Mouse (Mus musculus): ENCODE data around the gene Siglec1. TPM values are rescaled to one million over a fixed set of nuclear protein-coding genes. Genes with fewer than 3 reads are reported as not detected.

The Siglec1 gene
- polyA plus RNA-seq, 2 experiments: 0.70 to 0.93 TPM

DNA sequence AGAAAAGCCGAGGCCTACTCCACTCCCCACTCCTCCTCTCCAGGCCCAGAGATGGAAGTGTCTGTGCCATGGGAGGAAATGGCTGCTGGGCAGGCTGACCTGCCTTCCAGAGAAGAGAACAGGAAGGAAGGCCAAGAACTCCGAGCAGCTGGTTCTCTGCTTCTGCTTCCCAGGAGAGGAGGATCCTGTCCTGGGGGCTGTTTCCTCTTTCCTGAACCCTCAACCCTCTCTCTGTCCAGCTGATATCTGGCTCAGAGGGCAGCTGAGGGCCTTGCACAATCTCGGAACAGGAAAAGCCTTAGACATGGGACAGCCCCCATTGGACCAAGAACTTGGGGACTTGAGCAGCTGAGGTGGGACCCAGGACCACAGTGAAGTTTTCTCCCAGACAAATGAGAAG, 4.3 kb upstream of the Siglec1 start:
- no peak overlapping the region for H3K4me3 ChIP-seq (ENCODE audit: insufficient read depth in 1 of 2, low read depth in 2 of 2, low read length in 2 of 2)
- WGBS (ENCODE audit: insufficient replicate concordance): 47% methylated on average over 3 of the region's 3 CpGs
- H3K4me1 ChIP-seq (replicated peaks; ENCODE audit: control insufficient read depth in 2 of 2, insufficient read depth in 2 of 2, low read length in 1 of 2): peaks cover 4 to 7% of the 10 kb centered on the region in 2 experiments
- H3K27me3 ChIP-seq (ENCODE audit: control insufficient read depth, insufficient read depth, low read length): no peaks in the 10 kb centered on the region
- ATAC-seq (ENCODE audit: insufficient read depth) (no peak), DNase-seq (ENCODE audit: low read depth in 3 of 3, low spot score in 3 of 3) (no peak)
- H3K9me3 ChIP-seq (ENCODE audit: control insufficient read depth, low read length): no peaks in the 10 kb centered on the region
- H3K36me3 ChIP-seq (replicated peaks; ENCODE audit: control insufficient read depth, insufficient read depth, low read depth): no peaks in the 10 kb centered on the region
- H3K9ac ChIP-seq (replicated peaks): no peak overlapping the region
- H3K27ac ChIP-seq: no peak overlapping the region
- TF ChIP-seq CTCF (IDR thresholded peaks at IDR 0.05; ENCODE audit: low read depth) (no peak), EP300 (IDR thresholded peaks at IDR 0.05; ENCODE audit: low read depth) (no peak)
- H3K4me2 ChIP-seq (ENCODE audit: low read depth): no peak overlapping the region

DNA sequence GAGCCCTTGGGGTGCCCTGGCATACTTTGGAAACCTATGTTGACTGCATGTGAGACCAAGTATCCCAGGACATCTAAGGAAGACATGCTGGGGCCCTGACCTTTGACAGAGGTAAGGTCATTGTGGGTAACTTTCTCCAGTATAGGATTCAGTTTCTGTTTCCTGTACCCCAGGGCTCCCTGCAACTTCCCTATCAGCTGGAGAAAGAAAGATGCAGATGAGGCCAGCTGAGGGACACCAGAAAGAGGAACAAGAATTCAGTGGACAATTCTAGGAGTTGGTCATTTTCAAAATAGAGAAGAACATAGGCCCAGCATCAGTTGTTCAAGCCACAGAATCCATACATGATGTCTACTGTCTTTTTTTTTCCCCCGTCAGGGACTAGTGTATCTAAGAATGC, 3.1 kb upstream of the Siglec1 start:
- Histone ChIP-seq H3K27ac (no peak overlapping the region), H3K27me3 (ENCODE audit: control insufficient read depth, insufficient read depth, low read length) (no peaks in the 10 kb centered on the region), H3K36me3 (replicated peaks; ENCODE audit: control insufficient read depth, insufficient read depth, low read depth) (no peaks in the 10 kb centered on the region), H3K4me1 (replicated peaks; ENCODE audit: control insufficient read depth in 2 of 2, insufficient read depth in 2 of 2, low read length in 1 of 2) (0 out of 4 replicates have a peak, but pooled peaks cover 0 to 3% of the 10 kb centered on the region in 2 experiments), H3K9me3 (ENCODE audit: control insufficient read depth, low read length) (no peaks in the 10 kb centered on the region), H3K9ac (replicated peaks) (no peak overlapping the region), H3K4me2 (ENCODE audit: low read depth) (no peak overlapping the region), H3K4me3 (ENCODE audit: insufficient read depth in 1 of 2, low read depth in 2 of 2, low read length in 2 of 2) (no peak overlapping the region)
- TF ChIP-seq CTCF (IDR thresholded peaks at IDR 0.05; ENCODE audit: low read depth): no peak
- no peak for TF ChIP-seq EP300 (IDR thresholded peaks at IDR 0.05; ENCODE audit: low read depth)
- WGBS (ENCODE audit: insufficient replicate concordance): 38% methylated on average over 1 of the region's 1 CpGs
- ATAC-seq (ENCODE audit: insufficient read depth) (no peak), DNase-seq (ENCODE audit: low read depth in 3 of 3, low spot score in 3 of 3) (no peak)

DNA sequence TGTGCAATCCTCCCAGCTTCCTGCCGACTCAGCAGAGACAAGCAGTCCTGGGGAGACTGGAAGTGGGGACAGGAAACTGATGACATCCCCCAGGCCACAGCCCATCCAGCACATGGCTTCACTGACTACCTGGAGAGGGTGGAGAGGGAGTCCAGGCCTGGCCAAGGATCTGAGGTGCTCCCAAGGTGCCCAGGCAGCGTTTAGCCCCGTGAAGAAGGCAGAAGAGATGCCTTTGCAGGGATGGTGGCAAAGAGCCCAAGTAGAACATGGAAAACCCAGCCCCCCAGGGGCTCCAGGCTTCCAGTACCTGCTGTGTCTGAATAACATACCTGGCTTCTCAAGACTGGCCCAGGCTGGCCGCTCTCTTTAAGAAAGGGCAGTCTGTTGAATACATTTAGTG, 2.0 kb upstream of the Siglec1 start:
- Histone ChIP-seq H3K4me2 (ENCODE audit: low read depth) (no peak overlapping the region), H3K4me3 (ENCODE audit: insufficient read depth in 1 of 2, low read depth in 2 of 2, low read length in 2 of 2) (no peak overlapping the region), H3K9ac (replicated peaks) (no peak overlapping the region), H3K9me3 (ENCODE audit: control insufficient read depth, low read length) (no peaks in the 10 kb centered on the region), H3K36me3 (replicated peaks; ENCODE audit: control insufficient read depth, insufficient read depth, low read depth) (no peaks in the 10 kb centered on the region), H3K27ac (no peak overlapping the region), H3K27me3 (ENCODE audit: control insufficient read depth, insufficient read depth, low read length) (no peaks in the 10 kb centered on the region), H3K4me1 (replicated peaks; ENCODE audit: control insufficient read depth in 2 of 2, insufficient read depth in 2 of 2, low read length in 1 of 2) (no peaks in the 10 kb centered on the region)
- DNase-seq (ENCODE audit: low read depth in 3 of 3, low spot score in 3 of 3): no peak
- TF ChIP-seq CTCF (IDR thresholded peaks at IDR 0.05; ENCODE audit: low read depth): no peak
- no peak for TF ChIP-seq EP300 (IDR thresholded peaks at IDR 0.05; ENCODE audit: low read depth)
- ATAC-seq (ENCODE audit: insufficient read depth): no peak
- 46% methylated on average over 4 of the region's 4 CpGs for WGBS (ENCODE audit: insufficient replicate concordance)

DNA sequence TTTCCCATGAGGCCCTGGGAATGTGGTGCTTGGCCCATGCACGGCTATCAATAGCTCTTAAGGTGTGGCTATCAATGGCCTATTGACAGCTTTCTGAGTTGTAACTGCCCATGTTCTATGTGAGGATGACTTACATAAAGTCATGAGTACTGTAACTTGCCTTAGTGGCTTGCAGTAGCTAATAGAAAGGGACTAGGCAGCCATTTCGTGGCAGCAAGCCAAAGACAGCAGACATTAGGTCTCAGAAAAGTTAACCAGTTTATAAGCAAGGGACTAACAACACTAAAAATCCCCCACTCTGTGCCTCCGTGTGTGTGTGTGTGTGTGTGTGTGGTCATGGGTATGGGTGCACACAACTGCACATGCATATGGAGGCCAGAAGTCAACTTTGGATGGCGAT, 2.4 kb downstream of the Siglec1 start:
- Histone ChIP-seq H3K27ac (no peak overlapping the region), H3K4me3 (ENCODE audit: insufficient read depth in 1 of 2, low read depth in 2 of 2, low read length in 2 of 2) (no peak overlapping the region), H3K9ac (replicated peaks) (no peak overlapping the region), H3K36me3 (replicated peaks; ENCODE audit: control insufficient read depth, insufficient read depth, low read depth) (no peaks in the 10 kb centered on the region), H3K27me3 (ENCODE audit: control insufficient read depth, insufficient read depth, low read length) (no peaks in the 10 kb centered on the region), H3K4me2 (ENCODE audit: low read depth) (no peak overlapping the region), H3K9me3 (ENCODE audit: control insufficient read depth, low read length) (no peaks in the 10 kb centered on the region), H3K4me1 (replicated peaks; ENCODE audit: control insufficient read depth in 2 of 2, insufficient read depth in 2 of 2, low read length in 1 of 2) (no peaks in the 10 kb centered on the region)
- TF ChIP-seq EP300 (IDR thresholded peaks at IDR 0.05; ENCODE audit: low read depth) (no peak), CTCF (IDR thresholded peaks at IDR 0.05; ENCODE audit: low read depth) (no peak)
- no peak for ATAC-seq (ENCODE audit: insufficient read depth)
- 64% methylated on average over 4 of the region's 4 CpGs for WGBS (ENCODE audit: insufficient replicate concordance)
- DNase-seq (ENCODE audit: low read depth in 3 of 3, low spot score in 3 of 3): no peak

DNA sequence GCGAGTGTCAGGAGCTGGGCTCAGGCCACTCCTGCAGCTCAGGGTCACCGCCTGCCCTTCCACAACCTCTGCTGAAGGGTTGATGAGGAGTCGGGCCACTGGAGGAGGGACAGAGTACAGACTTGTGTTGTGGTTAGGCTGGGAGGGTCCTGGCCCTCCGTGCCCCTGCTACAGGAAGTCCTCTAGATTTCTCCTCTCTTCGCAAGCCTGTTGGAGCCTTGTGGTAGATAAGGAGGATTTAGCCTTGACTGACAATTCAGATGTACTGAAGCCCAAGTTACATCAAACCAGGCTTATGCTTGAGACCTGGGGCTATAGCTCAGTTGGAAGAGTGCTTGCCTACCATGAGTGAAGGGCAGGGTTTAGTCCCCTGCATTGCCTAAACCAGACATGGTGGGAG, 6.1 kb downstream of the Siglec1 start:
- no peak overlapping the region for H3K9ac ChIP-seq (replicated peaks)
- H3K27me3 ChIP-seq (ENCODE audit: control insufficient read depth, insufficient read depth, low read length): no peaks in the 10 kb centered on the region

More for the DNA sequence above, 6.1 kb downstream of the Siglec1 start:
- WGBS (ENCODE audit: insufficient replicate concordance): 15% methylated on average over 5 of the region's 5 CpGs
- DNase-seq (ENCODE audit: low read depth in 3 of 3, low spot score in 3 of 3) (no peak), ATAC-seq (ENCODE audit: insufficient read depth) (peak; percentile 23; the same call in 1 of the 2 replicates)
- Histone ChIP-seq H3K4me3 (ENCODE audit: insufficient read depth in 1 of 2, low read depth in 2 of 2, low read length in 2 of 2) (no peak overlapping the region), H3K36me3 (replicated peaks; ENCODE audit: control insufficient read depth, insufficient read depth, low read depth) (no peaks in the 10 kb centered on the region), H3K27ac (no peak overlapping the region), H3K4me1 (replicated peaks; ENCODE audit: control insufficient read depth in 2 of 2, insufficient read depth in 2 of 2, low read length in 1 of 2) (no peaks in the 10 kb centered on the region), H3K9me3 (ENCODE audit: control insufficient read depth, low read length) (no peaks in the 10 kb centered on the region), H3K4me2 (ENCODE audit: low read depth) (no peak overlapping the region)
- TF ChIP-seq CTCF (IDR thresholded peaks at IDR 0.05; ENCODE audit: low read depth) (no peak), EP300 (IDR thresholded peaks at IDR 0.05; ENCODE audit: low read depth) (no peak)
